Mouse (Mus musculus) right cerebral cortex, adult 18-20 months (tissue): ENCODE measurements around the gene Elovl5.
A peak's percentile ranks its signal among the peaks of the same experiment; 100 is the strongest.
"Not testable (repeated sequence)": the region's sequence is repeated elsewhere in the genome, so short reads cannot be mapped to it uniquely, and the experiment has no call there.

Experiments used
- DNase-seq: peaks from one replicate; pipeline ENCODE4 v3.0.0; 2022; ENCODE audit warnings: mixed read lengths

Elovl5 gene

GRCm38 (mm10) chr9:77955964-77956363 is 38.8 kb downstream of the Elovl5 start:
- DNase-seq, result no peak

GRCm38 (mm10) chr9:77958327-77958726 is 41.2 kb downstream of the Elovl5 start:
- DNase-seq, result no peak

- DNase-seq, result no peak
Measured at GRCm38 (mm10) chr9:77959759-77960158, 42.6 kb downstream of the Elovl5 start.

- no peak for DNase-seq
Measured at GRCm38 (mm10) chr9:77961350-77961749, 44.2 kb downstream of the Elovl5 start.

GRCm38 (mm10) chr9:77964084-77964483 is 46.9 kb downstream of the Elovl5 start:
- DNase-seq, result no peak

GRCm38 (mm10) chr9:77965287-77965686 is 48.1 kb downstream of the Elovl5 start:
- DNase-seq, result no peak

GRCm38 (mm10) chr9:77965768-77966552 is 48.8 kb downstream of the Elovl5 start:
- no peak for DNase-seq

GRCm38 (mm10) chr9:77966861-77967260 is 49.7 kb downstream of the Elovl5 start:
- DNase-seq, result no peak

GRCm38 (mm10) chr9:77967584-77968163 is 50.5 kb downstream of the Elovl5 start:
- DNase-seq, result peak; percentile 69

GRCm38 (mm10) chr9:77969192-77969953 is 52.2 kb downstream of the Elovl5 start:
- DNase-seq, result no peak

- DNase-seq, result no peak
Measured at GRCm38 (mm10) chr9:77979000-77979399, 61.8 kb downstream of the Elovl5 start.

GRCm38 (mm10) chr9:77982616-77983015 is 65.5 kb downstream of the Elovl5 start:
- DNase-seq, result no peak

GRCm38 (mm10) chr9:77983521-77983920 is 66.4 kb downstream of the Elovl5 start:
- no peak for DNase-seq

GRCm38 (mm10) chr9:77986153-77986795 is 69.1 kb downstream of the Elovl5 start:
- no peak for DNase-seq

- no peak for DNase-seq
Measured at GRCm38 (mm10) chr9:77989626-77990025, 72.5 kb downstream of the Elovl5 start.

- no peak for DNase-seq
Measured at GRCm38 (mm10) chr9:77990278-77990677, 73.1 kb downstream of the Elovl5 start.

GRCm38 (mm10) chr9:77991650-77992049 is 74.5 kb downstream of the Elovl5 start:
- DNase-seq, result peak; percentile 60

GRCm38 (mm10) chr9:77992276-77992675 is 75.1 kb downstream of the Elovl5 start:
- DNase-seq, result no peak

GRCm38 (mm10) chr9:77993101-77993500 is 75.9 kb downstream of the Elovl5 start:
- no peak for DNase-seq

- DNase-seq, result not testable (repeated sequence)
Measured at GRCm38 (mm10) chr9:77993538-77994255, 76.5 kb downstream of the Elovl5 start.

GRCm38 (mm10) chr9:77995235-77995634 is 78.1 kb downstream of the Elovl5 start:
- no peak for DNase-seq
